Mouse (Mus musculus): ENCODE results near the gene D630003M21Rik. TPM values are rescaled to one million over a fixed set of nuclear protein-coding genes. Genes with fewer than 3 reads are reported as not detected.

The D630003M21Rik gene
- polyA plus RNA-seq, 1 experiment = 3.1 TPM

- TF ChIP-seq CTCF (IDR thresholded peaks at IDR 0.05; ENCODE audit: borderline replicate concordance, control insufficient read depth, extremely low read depth, insufficient read depth, low read length, poor library complexity) (peak; percentile 94), POLR2A (IDR thresholded peaks at IDR 0.05; ENCODE audit: control insufficient read depth, extremely low read depth, insufficient read depth, low read length, poor library complexity) (no peak)
- Histone ChIP-seq H3K27me3 (ENCODE audit: control insufficient read depth, insufficient read depth, low read length) (no peaks in the 10 kb centered on the region), H3K4me3 (ENCODE audit: control insufficient read depth, insufficient read depth, low read length) (no peak overlapping the region), H3K4me1 (replicated peaks; ENCODE audit: control insufficient read depth, insufficient read depth, low read length) (no peaks in the 10 kb centered on the region), H3K27ac (ENCODE audit: control insufficient read depth, insufficient read depth, low read length) (no peak overlapping the region), H3K36me3 (ENCODE audit: control insufficient read depth, insufficient read depth, low read length) (no peaks in the 10 kb centered on the region)
- 16% methylated on average over 7 of the region's 7 CpGs for WGBS
- peak; percentile 73 for DNase-seq
Observed at GRCm38 (mm10) chr2:158204114-158204513, 24.9 kb downstream of the D630003M21Rik start.

- WGBS = 95% methylated on average over 4 of the region's 4 CpGs
- TF ChIP-seq CTCF (IDR thresholded peaks at IDR 0.05; ENCODE audit: borderline replicate concordance, control insufficient read depth, extremely low read depth, insufficient read depth, low read length, poor library complexity) (no peak), POLR2A (IDR thresholded peaks at IDR 0.05; ENCODE audit: control insufficient read depth, extremely low read depth, insufficient read depth, low read length, poor library complexity) (no peak)
- no peaks in the 10 kb centered on the region for H3K36me3 ChIP-seq (ENCODE audit: control insufficient read depth, insufficient read depth, low read length)
- no peaks in the 10 kb centered on the region for H3K4me1 ChIP-seq (replicated peaks; ENCODE audit: control insufficient read depth, insufficient read depth, low read length)
- no peak overlapping the region for H3K27ac ChIP-seq (ENCODE audit: control insufficient read depth, insufficient read depth, low read length)
- no peaks in the 10 kb centered on the region for H3K27me3 ChIP-seq (ENCODE audit: control insufficient read depth, insufficient read depth, low read length)
- H3K4me3 ChIP-seq (ENCODE audit: control insufficient read depth, insufficient read depth, low read length) = no peak overlapping the region
- no peak for DNase-seq
Observed at GRCm38 (mm10) chr2:158203686-158204085, 25.3 kb downstream of the D630003M21Rik start.

DNA sequence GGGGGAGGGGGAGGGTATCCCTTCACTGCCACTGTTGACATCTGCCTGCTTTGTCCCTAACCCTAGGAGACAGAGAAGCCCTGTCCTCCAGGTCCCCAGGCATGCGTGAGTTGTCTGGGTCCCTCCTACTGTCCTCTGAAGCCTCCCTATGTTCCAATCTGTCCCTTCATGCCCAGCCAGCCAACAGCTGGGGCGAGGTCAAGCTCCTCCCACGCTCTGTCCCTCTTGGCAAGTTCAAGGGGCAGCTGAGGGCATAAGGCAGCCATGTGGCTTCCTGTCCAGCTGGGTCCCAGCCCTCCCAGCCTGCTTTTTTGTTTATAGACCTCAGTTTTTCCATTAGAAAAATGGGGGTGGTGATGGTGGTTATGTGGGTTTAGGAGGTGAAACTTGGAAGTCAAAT, 29.7 kb downstream of the D630003M21Rik start:
- Histone ChIP-seq H3K27ac (ENCODE audit: control insufficient read depth, insufficient read depth, low read length) (no peak overlapping the region), H3K27me3 (ENCODE audit: control insufficient read depth, insufficient read depth, low read length) (no peaks in the 10 kb centered on the region), H3K36me3 (ENCODE audit: control insufficient read depth, insufficient read depth, low read length) (no peaks in the 10 kb centered on the region), H3K4me1 (replicated peaks; ENCODE audit: control insufficient read depth, insufficient read depth, low read length) (no peaks in the 10 kb centered on the region), H3K4me3 (ENCODE audit: control insufficient read depth, insufficient read depth, low read length) (no peak overlapping the region)
- no peak for DNase-seq
- no peak for TF ChIP-seq POLR2A (IDR thresholded peaks at IDR 0.05; ENCODE audit: control insufficient read depth, extremely low read depth, insufficient read depth, low read length, poor library complexity)
- no peak for TF ChIP-seq CTCF (IDR thresholded peaks at IDR 0.05; ENCODE audit: borderline replicate concordance, control insufficient read depth, extremely low read depth, insufficient read depth, low read length, poor library complexity)
- WGBS = 81% methylated on average over 3 of the region's 3 CpGs

DNA sequence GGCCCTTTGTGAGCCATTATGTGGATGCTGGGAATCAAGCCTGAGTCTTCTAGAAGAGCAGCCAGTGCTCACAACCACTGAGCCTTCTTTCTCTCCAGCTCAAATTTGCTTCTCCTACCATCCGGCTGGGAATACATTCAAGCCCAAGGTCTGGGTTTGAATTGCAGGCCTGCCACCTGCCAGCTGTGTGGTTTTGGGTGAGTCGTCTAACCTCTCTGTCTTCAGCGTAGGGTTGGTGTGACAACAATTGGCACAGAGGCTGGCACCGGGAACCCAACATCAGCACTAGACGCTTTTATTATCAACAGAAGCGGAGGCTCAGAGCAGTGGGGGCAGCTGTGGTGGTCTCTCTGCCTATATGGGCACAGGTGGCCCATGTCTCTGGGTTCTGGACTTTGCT, 30.2 kb downstream of the D630003M21Rik start:
- no peak for DNase-seq
- Histone ChIP-seq H3K27ac (ENCODE audit: control insufficient read depth, insufficient read depth, low read length) (no peak overlapping the region), H3K36me3 (ENCODE audit: control insufficient read depth, insufficient read depth, low read length) (no peaks in the 10 kb centered on the region), H3K4me3 (ENCODE audit: control insufficient read depth, insufficient read depth, low read length) (no peak overlapping the region), H3K4me1 (replicated peaks; ENCODE audit: control insufficient read depth, insufficient read depth, low read length) (no peaks in the 10 kb centered on the region), H3K27me3 (ENCODE audit: control insufficient read depth, insufficient read depth, low read length) (no peaks in the 10 kb centered on the region)
- TF ChIP-seq POLR2A (IDR thresholded peaks at IDR 0.05; ENCODE audit: control insufficient read depth, extremely low read depth, insufficient read depth, low read length, poor library complexity) (no peak), CTCF (IDR thresholded peaks at IDR 0.05; ENCODE audit: borderline replicate concordance, control insufficient read depth, extremely low read depth, insufficient read depth, low read length, poor library complexity) (no peak)
- 90% methylated on average over 6 of the region's 6 CpGs for WGBS

GRCm38 (mm10) chr2:158197971-158198370, 31.1 kb downstream of the D630003M21Rik start:
- H3K27me3 ChIP-seq (ENCODE audit: control insufficient read depth, insufficient read depth, low read length) = no peaks in the 10 kb centered on the region
- no peak for DNase-seq
- no peak for TF ChIP-seq POLR2A (IDR thresholded peaks at IDR 0.05; ENCODE audit: control insufficient read depth, extremely low read depth, insufficient read depth, low read length, poor library complexity)
- no peak for TF ChIP-seq CTCF (IDR thresholded peaks at IDR 0.05; ENCODE audit: borderline replicate concordance, control insufficient read depth, extremely low read depth, insufficient read depth, low read length, poor library complexity)
- H3K4me3 ChIP-seq (ENCODE audit: control insufficient read depth, insufficient read depth, low read length) = no peak overlapping the region
- WGBS = 85% methylated on average over 5 of the region's 5 CpGs
- H3K4me1 ChIP-seq (replicated peaks; ENCODE audit: control insufficient read depth, insufficient read depth, low read length) = no peaks in the 10 kb centered on the region
- no peaks in the 10 kb centered on the region for H3K36me3 ChIP-seq (ENCODE audit: control insufficient read depth, insufficient read depth, low read length)
- no peak overlapping the region for H3K27ac ChIP-seq (ENCODE audit: control insufficient read depth, insufficient read depth, low read length)

DNA sequence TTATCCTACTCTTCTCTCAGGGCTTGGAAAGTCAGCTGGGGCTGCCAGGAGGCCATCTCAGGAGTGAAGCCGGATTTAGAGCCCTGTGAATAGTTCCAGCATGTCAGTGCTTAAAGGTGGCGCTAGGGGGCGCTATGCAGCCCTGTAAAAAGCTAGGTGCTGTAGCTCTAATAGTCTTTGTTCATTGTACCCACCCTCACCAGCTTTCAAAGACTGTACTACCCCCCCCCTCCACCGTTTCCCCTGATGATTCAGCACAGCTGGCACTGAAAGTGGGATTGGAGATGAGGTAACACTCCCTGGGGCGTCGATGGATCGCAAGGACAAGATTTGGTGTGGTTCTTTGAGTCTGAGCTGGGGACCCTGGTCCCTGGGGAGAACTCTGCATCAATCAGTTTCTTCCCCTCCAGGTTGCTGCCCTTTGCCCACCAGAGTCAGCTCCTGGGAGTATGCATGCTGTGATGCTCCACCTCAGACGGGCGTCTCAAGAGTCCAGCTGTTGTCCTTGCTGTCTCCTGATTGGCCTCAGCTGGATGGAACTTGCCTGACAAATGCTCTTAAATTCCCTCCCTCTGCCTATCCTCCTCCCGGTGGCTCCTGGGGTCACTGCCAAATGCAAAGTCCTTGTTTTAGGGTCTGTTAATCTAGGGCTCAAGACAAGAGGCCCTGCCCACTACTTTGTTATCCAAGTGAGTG, 33.9 kb downstream of the D630003M21Rik start:
- no peak overlapping the region for H3K27ac ChIP-seq (ENCODE audit: control insufficient read depth, insufficient read depth, low read length)
- WGBS = 55% methylated on average over 10 of the region's 10 CpGs
- no peak for TF ChIP-seq CTCF (IDR thresholded peaks at IDR 0.05; ENCODE audit: borderline replicate concordance, control insufficient read depth, extremely low read depth, insufficient read depth, low read length, poor library complexity)
- no peak for TF ChIP-seq POLR2A (IDR thresholded peaks at IDR 0.05; ENCODE audit: control insufficient read depth, extremely low read depth, insufficient read depth, low read length, poor library complexity)
- peak; percentile 22 for DNase-seq
- H3K4me3 ChIP-seq (ENCODE audit: control insufficient read depth, insufficient read depth, low read length) = no peak overlapping the region
- H3K4me1 ChIP-seq (replicated peaks; ENCODE audit: control insufficient read depth, insufficient read depth, low read length) = no peaks in the 10 kb centered on the region
- no peaks in the 10 kb centered on the region for H3K27me3 ChIP-seq (ENCODE audit: control insufficient read depth, insufficient read depth, low read length)
- no peaks in the 10 kb centered on the region for H3K36me3 ChIP-seq (ENCODE audit: control insufficient read depth, insufficient read depth, low read length)

Data from thymus, adult 2 months (tissue).